Mouse (Mus musculus): ENCODE results near the gene Kdm1a.

GRCm38 (mm10) chr4:136626590-136626989 lies 24.1 kb upstream of the Kdm1a start:
- TF ChIP-seq CTCF (IDR thresholded peaks at IDR 0.05; ENCODE audit: low read depth, low read length) (no peak), POLR2A (IDR thresholded peaks at IDR 0.05; ENCODE audit: borderline replicate concordance, low read depth, low read length) (no peak)

Data from bone marrow macrophage, adult 2 months (primary cell).